Mouse (Mus musculus) G1E (cell line): Measurements from ENCODE around the gene Ank. TPM values are rescaled to one million over a fixed set of nuclear protein-coding genes. Genes with fewer than 3 reads are reported as not detected.
"Not testable (repeated sequence)": the region's sequence is repeated elsewhere in the genome, so short reads cannot be mapped to it uniquely, and the experiment has no call there.

Experiments
- ATAC-seq: 2 replicates; pipeline ENCODE4 v1.8.0; 2016; ENCODE audit warnings: mild to moderate bottlenecking; ENCODE audit not compliant: insufficient number of reproducible peaks, poor library complexity, low FRiP score, severe bottlenecking; ENCODE audit errors: extremely low read depth
- DNase-seq: peaks from one replicate; pipeline ENCODE4 v3.0.0; 2012; ENCODE audit warnings: low spot score
- H3K27me3 ChIP-seq: 2 replicates; pipeline ENCODE4 v1.6.1; 2012; ENCODE audit warnings: mild to moderate bottlenecking, low read length, inconsistent platforms; ENCODE audit not compliant: insufficient read depth
- H3K36me3 ChIP-seq: replicated peaks from 2 replicates; pipeline ENCODE3; 2012; ENCODE audit warnings: mild to moderate bottlenecking, inconsistent platforms
- H3K4me1 ChIP-seq: 2 replicates; pipeline ENCODE4 v1.6.1; 2012; ENCODE audit warnings: low read depth, low read length, inconsistent platforms, mixed read lengths; ENCODE audit not compliant: insufficient read depth
- H3K4me3 ChIP-seq: 2 replicates; pipeline ENCODE4 v1.5.1; 2012; ENCODE audit warnings: low read depth, mild to moderate bottlenecking, inconsistent platforms, low read length, moderate library complexity, mixed read lengths
- H3K9me3 ChIP-seq: replicated peaks from 2 replicates; pipeline ENCODE4 v1.6.1; 2012; ENCODE audit warnings: inconsistent platforms
- CTCF ChIP-seq: IDR thresholded peaks from 2 replicates; pipeline ENCODE4 v1.5.1; 2012; ENCODE audit warnings: low read depth, low read length, inconsistent platforms, mixed read lengths
- GATA1 ChIP-seq: IDR thresholded peaks from 2 replicates; pipeline ENCODE4 v1.6.1; 2012; ENCODE audit warnings: borderline replicate concordance, low read length, inconsistent platforms, mixed read lengths
- GATA2 ChIP-seq: IDR thresholded peaks from 2 replicates; pipeline ENCODE4 v1.6.1; 2012; ENCODE audit warnings: low read depth, low read length, inconsistent platforms, borderline replicate concordance
- POLR2AphosphoS5 ChIP-seq: IDR thresholded peaks from 2 replicates; pipeline ENCODE4 v1.6.1; 2012; ENCODE audit warnings: low read depth, low read length, inconsistent platforms; ENCODE audit not compliant: insufficient replicate concordance
- TAL1 ChIP-seq: conservative IDR thresholded peaks from 2 replicates; pipeline ENCODE4 v1.6.1; 2012; ENCODE audit warnings: low read depth, low read length, inconsistent platforms, mixed read lengths
- polyA plus RNA-seq: library from polyadenylated mRNA; stranded (reverse); fragments of >175 nt; gene quantifications from 2 replicates; pipeline ENCODE4 v1.2.3, GENCODE M21; 2012
- total RNA-seq, 2 experiments: library from RNA; stranded (forward) in 1 of 2; stranded (reverse) in 1 of 2; fragments of 200-1000 nt in 1 of 2; fragments of >200 nt in 1 of 2; fragmentation: Nextera tagmentation in 1 of 2; gene quantifications; 2 replicates each; pipeline ENCODE4 v1.2.3; 2014 to 2017

Gene Ank
- total and polyA plus RNA-seq, 3 experiments: 37.0 to 145 (median 39.2) TPM

- H3K36me3 ChIP-seq: no peaks in the 10 kb centered on the region
These were observed 15.8 kb upstream of the Ank start for GRCm38 (mm10) chr15:27450689-27451088.

DNA sequence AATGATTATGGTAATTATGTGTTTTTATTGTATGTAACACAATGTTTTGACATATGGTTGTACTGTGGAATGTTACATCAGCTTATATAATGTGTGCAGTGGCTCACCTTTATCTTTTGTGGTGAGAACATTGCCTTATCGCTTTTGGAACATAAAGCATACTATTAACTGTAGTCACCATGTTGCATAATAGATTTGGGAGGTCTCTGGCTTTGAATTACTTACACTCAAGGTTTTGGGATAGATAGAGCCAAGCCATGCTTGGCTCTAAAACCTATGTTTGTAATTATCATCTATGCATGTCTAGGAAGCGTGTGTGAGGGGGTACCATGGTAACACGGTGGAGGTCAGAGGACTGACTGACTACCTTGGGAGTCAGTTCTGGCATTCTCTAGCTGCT lies 14.7 kb upstream of the Ank start:
- TF ChIP-seq GATA2 (no peak), CTCF (no peak), GATA1 (no peak), TAL1 (no peak), POLR2AphosphoS5 (no peak)
- Histone ChIP-seq H3K36me3 (no peaks in the 10 kb centered on the region), H3K27me3 (peaks cover 26% of the 10 kb centered on the region), H3K9me3 (no peaks in the 10 kb centered on the region), H3K4me3 (no peak overlapping the region), H3K4me1 (0 out of 2 replicates have a peak, but pooled peaks cover 2% of the 10 kb centered on the region)
- DNase-seq (no peak), ATAC-seq (no peak)

More at GRCm38 (mm10) chr15:27450689-27451088, 15.8 kb upstream of the Ank start:
- no peak overlapping the region for H3K4me3 ChIP-seq
- ATAC-seq: no peak
- H3K27me3 ChIP-seq: peaks cover 21% of the 10 kb centered on the region
- no peaks in the 10 kb centered on the region for H3K9me3 ChIP-seq
- no peak for TF ChIP-seq GATA2
- no peak for TF ChIP-seq CTCF
- no peak for TF ChIP-seq TAL1
- TF ChIP-seq GATA1: no peak
- TF ChIP-seq POLR2AphosphoS5: no peak
- H3K4me1 ChIP-seq: 0 out of 2 replicates have a peak, but pooled peaks cover 2% of the 10 kb centered on the region
- no peak for DNase-seq

- DNase-seq (no peak), ATAC-seq (no peak)
- TF ChIP-seq TAL1 (no peak), POLR2AphosphoS5 (no peak), GATA1 (no peak), GATA2 (no peak), CTCF (no peak)
- Histone ChIP-seq H3K36me3 (no peaks in the 10 kb centered on the region), H3K27me3 (peaks cover 33% of the 10 kb centered on the region), H3K9me3 (no peaks in the 10 kb centered on the region), H3K4me3 (no peak overlapping the region), H3K4me1 (0 out of 2 replicates have a peak, but pooled peaks cover 2% of the 10 kb centered on the region)
These were observed 14.0 kb upstream of the Ank start for GRCm38 (mm10) chr15:27452496-27452895.

DNA sequence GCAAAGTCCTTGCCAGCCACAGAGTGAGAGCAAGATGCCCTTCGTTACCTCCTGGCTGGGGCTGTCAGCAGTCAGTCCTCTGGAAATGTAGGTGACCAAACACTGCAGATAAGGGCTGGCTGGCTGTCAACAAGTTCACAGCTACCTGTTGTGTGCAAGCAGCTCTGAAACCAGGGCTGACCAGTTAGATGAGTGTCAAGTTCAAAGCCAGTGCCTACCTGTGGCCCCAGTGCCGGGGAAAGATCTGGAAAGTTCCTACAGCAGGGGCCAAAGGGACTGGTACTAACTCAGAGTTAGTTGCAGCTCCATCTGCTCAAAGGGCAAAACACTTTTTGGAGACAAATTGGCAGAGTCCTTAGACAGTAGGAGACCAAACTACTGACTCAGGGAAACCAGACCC lies 9.5 kb upstream of the Ank start:
- H3K4me3 ChIP-seq: no peak overlapping the region
- H3K27me3 ChIP-seq: peaks cover 40% of the 10 kb centered on the region
- DNase-seq (no peak), ATAC-seq (no peak)
- H3K36me3 ChIP-seq: no peaks in the 10 kb centered on the region
- TF ChIP-seq GATA1: no peak
- no peak for TF ChIP-seq GATA2
- no peak for TF ChIP-seq POLR2AphosphoS5
- TF ChIP-seq TAL1: no peak
- no peak for TF ChIP-seq CTCF
- peaks cover 6% of the 10 kb centered on the region; the same call in 1 of the 2 replicates for H3K4me1 ChIP-seq
- H3K9me3 ChIP-seq: no peaks in the 10 kb centered on the region

DNA sequence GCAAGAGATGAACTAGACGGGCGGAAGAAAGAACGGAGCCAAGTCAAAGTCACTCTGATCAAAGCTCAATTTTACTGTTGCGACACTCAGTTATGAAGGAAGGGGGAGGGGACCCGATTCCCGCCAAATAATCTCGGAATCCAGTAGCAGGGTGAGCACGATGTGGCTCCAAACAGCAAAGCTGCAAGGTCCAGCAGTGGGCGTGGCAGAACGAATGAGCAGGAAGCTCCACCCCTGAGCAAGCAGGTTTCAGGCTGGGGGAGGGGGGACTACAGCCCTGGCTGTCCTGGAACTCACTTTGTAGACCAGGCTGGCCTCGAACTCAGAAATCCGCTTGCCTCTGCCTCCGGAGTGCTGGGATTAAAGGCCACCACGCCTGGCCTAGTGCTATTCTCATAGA lies 6.7 kb upstream of the Ank start:
- not testable (repeated sequence) for H3K9me3 ChIP-seq, ATAC-seq, H3K36me3 ChIP-seq, DNase-seq, H3K4me3 ChIP-seq
- Histone ChIP-seq H3K4me1 (peaks cover 12% of the 10 kb centered on the region; the same call in 1 of the 2 replicates), H3K27me3 (peaks cover 32% of the 10 kb centered on the region)

DNA sequence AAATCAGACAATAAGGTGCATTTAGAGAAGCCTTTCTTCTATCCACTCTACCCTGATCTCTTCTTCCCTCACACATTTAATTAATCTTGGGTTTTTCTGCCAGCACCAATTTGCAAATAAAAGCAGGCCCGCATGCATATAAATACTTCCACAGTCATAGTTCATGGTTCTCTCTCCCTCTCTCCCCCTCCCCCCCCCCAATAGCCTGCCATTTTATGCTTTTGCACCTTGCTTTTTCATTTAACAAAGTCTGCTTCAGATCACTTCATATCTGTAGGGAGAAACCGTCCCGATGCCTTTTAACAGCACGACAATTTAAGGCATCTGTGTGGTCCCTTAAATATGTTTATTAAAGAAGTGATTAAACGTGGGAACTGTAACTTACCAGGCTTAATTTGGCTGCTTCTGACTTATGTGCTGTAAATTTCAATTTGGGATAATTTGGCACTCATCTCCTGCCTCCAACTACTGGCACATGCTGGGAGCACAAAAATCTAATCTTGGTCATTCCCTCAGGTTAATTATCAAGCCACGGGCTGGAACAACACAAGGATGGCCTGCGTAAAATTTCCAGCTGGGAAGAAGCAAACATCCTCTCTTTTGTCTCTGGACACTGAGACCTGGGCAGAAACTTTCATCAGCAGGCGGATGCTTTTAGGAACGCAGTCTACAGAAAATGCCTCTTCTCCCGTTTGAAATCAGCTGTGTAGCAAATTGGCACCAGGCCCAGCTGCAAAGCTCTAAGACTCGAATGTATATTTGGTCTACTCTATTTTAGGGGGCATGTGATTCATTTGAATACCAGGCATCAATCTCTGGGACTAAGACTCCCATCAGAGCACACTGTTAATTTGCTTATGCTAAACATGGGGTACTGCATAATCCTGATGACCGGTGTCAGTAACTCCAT lies 4.9 kb upstream of the Ank start:
- H3K9me3 ChIP-seq: no peaks in the 10 kb centered on the region
- DNase-seq: no peak
- ATAC-seq: no peak
- peaks cover 22% of the 10 kb centered on the region for H3K4me1 ChIP-seq
- H3K36me3 ChIP-seq: no peaks in the 10 kb centered on the region
- H3K4me3 ChIP-seq: no peak overlapping the region
- TF ChIP-seq POLR2AphosphoS5 (no peak), GATA1 (no peak), CTCF (no peak), GATA2 (no peak), TAL1 (no peak)
- peaks cover 29% of the 10 kb centered on the region for H3K27me3 ChIP-seq
